Mouse (Mus musculus) ES-Bruce4 (cell line): ENCODE measurements around the gene Anpep. TPM values are rescaled to one million over a fixed set of nuclear protein-coding genes. Genes with fewer than 3 reads are reported as not detected.

Experiments used
- H3K27ac ChIP-seq: 2 replicates; pipeline ENCODE4 v1.5.1; 2012; ENCODE audit warnings: low read length, inconsistent platforms; ENCODE audit not compliant: insufficient read depth
- H3K27me3 ChIP-seq: 2 replicates; pipeline ENCODE4 v1.6.1; 2012; ENCODE audit warnings: mild to moderate bottlenecking, low read length, inconsistent platforms; ENCODE audit not compliant: control insufficient read depth, poor library complexity, insufficient read depth, severe bottlenecking
- H3K36me3 ChIP-seq: 2 replicates; pipeline ENCODE4 v1.6.1; 2012; ENCODE audit warnings: inconsistent platforms, mild to moderate bottlenecking, low read length, moderate library complexity; ENCODE audit not compliant: control insufficient read depth, poor library complexity, insufficient read depth, severe bottlenecking
- H3K4me1 ChIP-seq: one replicate; pipeline ENCODE4 v1.8.1; 2011; ENCODE audit warnings: low read length; ENCODE audit not compliant: control insufficient read depth, insufficient read depth
- H3K4me3 ChIP-seq: 2 replicates; pipeline ENCODE4 v1.5.1; 2011; ENCODE audit warnings: low read depth, mild to moderate bottlenecking, low read length
- H3K9ac ChIP-seq: 2 replicates; pipeline ENCODE4 v1.6.1; 2012; ENCODE audit warnings: low read depth, mild to moderate bottlenecking, inconsistent platforms; ENCODE audit not compliant: poor library complexity, severe bottlenecking
- H3K9me3 ChIP-seq: replicated peaks from 2 replicates; pipeline ENCODE4 v1.6.1; 2012; ENCODE audit warnings: mild to moderate bottlenecking, low read length, inconsistent platforms; ENCODE audit not compliant: control insufficient read depth, poor library complexity, insufficient read depth, severe bottlenecking
- CTCF ChIP-seq: IDR thresholded peaks from one replicate; pipeline ENCODE4 v1.8.1; 2011; ENCODE audit warnings: low read depth, low read length
- EP300 ChIP-seq: IDR thresholded peaks from 2 replicates; pipeline ENCODE4 v1.6.1; 2011; ENCODE audit warnings: low read depth, low read length; ENCODE audit not compliant: insufficient read depth
- POLR2A ChIP-seq: IDR thresholded peaks from one replicate; pipeline ENCODE4 v1.8.1; 2011; ENCODE audit warnings: low read length; ENCODE audit not compliant: insufficient read depth
- polyA plus RNA-seq: library from polyadenylated mRNA; stranded (reverse); fragments of >200 nt; gene quantifications from 2 replicates; pipeline ENCODE4 v1.2.4, GENCODE M21; 2011; ENCODE audit warnings: low read depth; ENCODE audit not compliant: missing spikeins, insufficient read depth, insufficient read length

The Anpep gene
- polyA plus RNA-seq, 1 experiment = 9.7 TPM

DNA sequence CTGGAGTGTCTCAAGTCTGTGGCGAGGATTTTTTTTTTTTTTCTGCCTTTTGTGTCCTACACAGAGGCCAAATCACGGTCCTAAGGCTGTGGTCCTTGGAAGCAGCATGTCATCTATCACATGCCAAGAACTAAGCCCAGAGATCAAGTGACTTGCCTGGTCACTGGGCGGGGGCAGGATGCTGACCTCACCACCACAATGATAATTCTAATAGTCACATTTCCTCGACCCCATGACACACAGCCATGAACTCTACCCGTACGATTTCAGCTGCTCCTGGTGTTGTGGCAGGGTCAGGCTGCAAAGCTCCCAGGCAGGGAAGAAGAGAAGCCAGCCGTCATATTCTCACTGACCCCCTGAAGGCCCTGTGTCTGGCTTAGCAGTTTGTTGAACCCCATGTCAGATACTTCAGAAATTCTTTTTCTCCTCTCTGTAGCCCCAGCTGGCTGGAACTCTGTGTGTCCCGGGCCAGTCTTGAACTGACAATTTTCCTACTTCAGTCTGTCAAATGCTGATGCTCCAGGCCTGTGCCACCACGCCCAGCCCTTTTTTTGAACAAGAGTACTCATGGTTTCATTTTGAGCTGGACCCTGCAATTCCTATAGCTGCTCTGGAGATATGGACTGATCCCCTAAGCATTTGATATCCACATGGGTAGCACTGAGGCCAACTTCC lies 1.8 kb downstream of the Anpep start:
- no peaks in the 10 kb centered on the region for H3K36me3 ChIP-seq
- H3K27ac ChIP-seq = no peak overlapping the region
- H3K9ac ChIP-seq = no peak overlapping the region
- peaks cover 10% of the 10 kb centered on the region for H3K4me1 ChIP-seq
- no peaks in the 10 kb centered on the region for H3K9me3 ChIP-seq
- no peak for TF ChIP-seq CTCF
- TF ChIP-seq POLR2A = no peak
- TF ChIP-seq EP300 = no peak
- H3K4me3 ChIP-seq = no peak overlapping the region
- no peaks in the 10 kb centered on the region for H3K27me3 ChIP-seq

GRCm38 (mm10) chr7:79858202-79858934 lies 2.5 kb downstream of the Anpep start:
- TF ChIP-seq EP300 (no peak), POLR2A (no peak), CTCF (no peak)
- Histone ChIP-seq H3K4me3 (no peak overlapping the region), H3K36me3 (no peaks in the 10 kb centered on the region), H3K9ac (no peak overlapping the region), H3K27ac (no peak overlapping the region), H3K4me1 (peaks cover 10% of the 10 kb centered on the region), H3K9me3 (no peaks in the 10 kb centered on the region), H3K27me3 (no peaks in the 10 kb centered on the region)

GRCm38 (mm10) chr7:79856305-79856704 lies 4.6 kb downstream of the Anpep start:
- Histone ChIP-seq H3K27me3 (no peaks in the 10 kb centered on the region), H3K27ac (no peak overlapping the region), H3K9ac (no peak overlapping the region), H3K4me3 (no peak overlapping the region), H3K9me3 (no peaks in the 10 kb centered on the region), H3K4me1 (peaks cover 3% of the 10 kb centered on the region), H3K36me3 (no peaks in the 10 kb centered on the region)
- TF ChIP-seq CTCF (no peak), EP300 (no peak), POLR2A (no peak)

DNA sequence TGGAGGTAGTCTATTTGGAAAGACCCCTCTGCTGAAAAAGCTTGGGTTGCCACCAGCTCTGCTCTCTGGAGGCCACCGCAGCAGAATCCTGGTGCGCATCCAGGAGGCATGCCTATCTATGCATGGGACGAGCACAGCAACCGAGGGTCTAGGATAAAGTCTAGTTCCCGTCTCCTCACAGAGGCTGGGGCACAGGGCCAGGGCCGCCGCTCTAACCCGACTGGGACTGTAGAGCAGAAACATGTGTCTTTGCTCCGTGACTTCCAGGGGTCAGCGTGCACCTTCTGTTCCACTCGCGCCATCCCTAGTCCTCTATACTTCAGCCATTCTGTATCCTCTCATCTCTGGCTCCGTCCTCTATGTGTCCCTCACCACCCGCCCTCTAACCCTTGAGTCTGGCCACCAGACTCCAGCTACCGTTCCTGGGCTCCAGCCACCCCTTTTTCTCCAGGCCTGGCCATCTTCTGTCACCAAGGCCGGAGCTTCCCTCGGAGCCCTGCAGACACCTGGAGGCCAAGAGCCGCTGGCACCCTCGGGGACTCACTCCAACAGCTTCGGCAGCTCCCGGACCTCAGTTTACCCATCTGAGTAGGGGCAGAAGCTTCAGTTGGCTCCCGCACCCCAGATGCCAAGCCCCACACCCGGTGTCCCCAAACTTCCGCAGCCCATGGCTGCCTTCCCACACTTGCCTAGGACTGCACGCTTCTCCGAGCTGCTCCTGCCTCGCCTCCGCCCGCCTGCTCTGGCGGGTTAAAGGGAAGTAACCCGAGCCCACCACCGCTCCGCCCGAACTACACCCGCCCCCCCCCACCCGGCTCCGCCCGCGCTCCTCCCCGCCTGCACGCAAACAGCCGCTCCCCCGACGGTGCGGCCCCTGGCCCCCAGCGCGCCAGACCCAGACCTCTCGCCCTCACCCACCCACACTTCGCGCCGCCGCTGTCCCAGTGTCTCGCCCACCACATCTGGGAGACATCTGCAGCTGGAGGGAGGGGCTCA lies 13.1 kb downstream of the Anpep start:
- H3K9ac ChIP-seq = peak overlapping the region; percentile 46
- H3K36me3 ChIP-seq = no peaks in the 10 kb centered on the region
- H3K27ac ChIP-seq = no peak overlapping the region
- TF ChIP-seq EP300 (0 out of 2 replicates have a peak, but pooled peaks have one; percentile 25), CTCF (no peak), POLR2A (peak; percentile 60)
- H3K4me1 ChIP-seq = no peaks in the 10 kb centered on the region
- no peaks in the 10 kb centered on the region for H3K9me3 ChIP-seq
- peak overlapping the region; percentile 65 for H3K4me3 ChIP-seq
- no peaks in the 10 kb centered on the region for H3K27me3 ChIP-seq

DNA sequence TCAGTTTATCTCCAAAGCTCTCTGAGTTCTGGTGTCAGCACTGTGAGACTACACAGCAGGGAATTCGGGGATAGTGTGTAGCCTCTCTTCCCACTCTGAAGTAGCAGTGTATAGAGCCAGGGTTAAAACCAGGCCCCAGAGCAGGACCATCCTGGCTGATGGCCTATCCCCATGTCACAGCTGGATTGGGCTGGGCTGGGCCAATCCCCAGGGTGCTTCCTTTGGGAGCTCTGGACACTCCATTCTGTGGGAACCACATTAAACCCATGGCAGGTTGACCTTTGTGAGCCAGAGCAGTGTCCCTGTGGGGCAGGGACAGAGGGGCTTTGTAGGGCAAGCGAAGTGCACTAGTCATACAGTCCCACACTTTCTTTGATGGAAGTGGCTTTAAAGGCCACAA lies 14.5 kb downstream of the Anpep start:
- H3K9me3 ChIP-seq = no peaks in the 10 kb centered on the region
- H3K27ac ChIP-seq = no peak overlapping the region
- no peaks in the 10 kb centered on the region for H3K4me1 ChIP-seq
- H3K27me3 ChIP-seq = no peaks in the 10 kb centered on the region
- no peaks in the 10 kb centered on the region for H3K36me3 ChIP-seq
- no peak for TF ChIP-seq POLR2A
- TF ChIP-seq CTCF = no peak
- no peak for TF ChIP-seq EP300
- H3K9ac ChIP-seq = no peak overlapping the region
- no peak overlapping the region for H3K4me3 ChIP-seq
